Mouse (Mus musculus) neutrophil, adult 5-6 weeks (primary cell): ENCODE measurements around the gene Olfr1140. TPM values are rescaled to one million over a fixed set of nuclear protein-coding genes. Genes with fewer than 3 reads are reported as not detected.

Experiments used
- ATAC-seq: fragments of 151-379, 151-347 bp; 2 replicates; pipeline ENCODE4 v1.8.0; 2017; ENCODE audit warnings: mild to moderate bottlenecking, moderate TSS enrichment; ENCODE audit not compliant: insufficient number of reproducible peaks, poor library complexity, low FRiP score, severe bottlenecking; ENCODE audit errors: extremely low read depth
- total RNA-seq: library from RNA; stranded (forward); fragments of 200-1000 nt; gene quantifications from 2 replicates; pipeline ENCODE4 v1.2.3, GENCODE M21; 2017

The Olfr1140 gene
- total RNA-seq: not detected in 2 replicates

GRCm38 (mm10) chr2:87743452-87743851, at the start of gene Olfr1140:
Gene Olfr1140 (plus strand): TSS chr2:87743752.
- no peak for ATAC-seq

GRCm38 (mm10) chr2:87693847-87694246, 49.7 kb upstream of the Olfr1140 start, which contains the start of gene Olfr1136:
Gene Olfr1136 (minus strand): TSS chr2:87693947.
- no peak for ATAC-seq

DNA sequence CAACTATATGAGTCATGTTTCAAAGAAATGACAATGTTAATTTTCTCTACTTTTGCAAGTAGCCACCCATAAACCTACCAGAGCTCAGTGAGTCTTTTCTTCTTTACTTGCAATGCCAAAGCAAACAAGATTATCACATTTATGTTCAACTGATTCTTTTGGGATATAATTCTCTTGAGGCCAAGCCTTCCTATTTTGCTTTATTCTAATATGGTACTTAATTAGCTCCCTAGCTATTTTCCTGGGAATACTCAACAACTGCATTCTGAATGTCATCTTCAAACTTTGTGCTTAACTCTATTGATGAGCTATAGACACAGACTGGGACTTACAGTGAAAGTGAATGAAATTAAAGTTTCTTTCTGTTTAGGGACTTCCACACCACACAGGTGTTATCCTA, 30.5 kb upstream of the Olfr1140 start, which contains the start of gene Olfr1137:
TSS of gene Olfr1137 (minus strand) at position 101 of the 400 bp plus-strand sequence.
- no peak for ATAC-seq

DNA sequence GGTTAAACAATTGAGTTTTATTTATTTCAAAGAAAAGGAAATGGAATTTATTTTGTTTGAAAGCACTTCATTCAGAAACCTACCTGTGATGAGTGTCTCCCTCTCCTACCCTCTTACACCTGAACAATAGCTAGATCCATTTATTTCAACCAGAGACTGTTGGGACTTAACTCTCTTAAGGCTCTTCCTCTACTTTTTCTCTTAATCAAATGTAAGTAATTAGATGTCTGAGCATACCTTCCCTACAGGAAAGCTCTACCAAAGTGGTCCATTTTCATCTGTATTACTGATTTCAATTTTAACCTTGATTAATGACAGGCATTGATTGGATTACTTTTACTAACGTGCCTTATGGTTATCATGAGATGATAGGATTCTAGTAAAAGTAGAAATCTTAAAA, 3.7 kb upstream of the Olfr1140 start, which contains the start of gene Olfr1138:
TSS of gene Olfr1138 (minus strand) at position 101 of the 400 bp plus-strand sequence.
- no peak for ATAC-seq

DNA sequence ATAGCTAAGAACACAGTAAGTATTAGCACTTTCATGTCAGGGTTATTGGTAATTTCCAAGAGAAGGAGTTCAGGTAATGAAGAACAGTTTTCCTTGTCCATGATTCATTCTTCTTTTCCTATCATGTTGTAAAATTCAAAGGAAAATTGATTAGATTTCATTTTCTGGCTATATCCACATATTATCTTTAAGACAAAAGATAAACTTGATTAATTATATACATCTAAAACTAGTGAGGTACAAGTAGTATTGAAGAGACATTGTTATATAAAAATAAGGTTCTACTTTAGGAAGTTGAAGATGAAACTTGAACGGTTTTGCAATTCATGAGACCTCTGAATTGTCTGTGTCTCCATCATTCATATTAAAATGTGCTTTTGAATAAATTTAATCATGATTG, 10.3 kb downstream of the Olfr1140 start, which contains the start of gene Olfr1141:
TSS of gene Olfr1141 (minus strand) at position 101 of the 400 bp plus-strand sequence.
- ATAC-seq: no peak

GRCm38 (mm10) chr2:87776143-87776542, 32.6 kb downstream of the Olfr1140 start:
- no peak for ATAC-seq

GRCm38 (mm10) chr2:87779183-87779582, 35.6 kb downstream of the Olfr1140 start, which contains the start of gene Olfr152:
Gene Olfr152 (plus strand): TSS chr2:87779483.
- no peak for ATAC-seq

Other genes with a start within 250 kb of the Olfr1140 start
- gene Pramel7, start 246.7 kb upstream of the Olfr1140 start, total RNA-seq: not detected in 2 replicates
- not detected in 2 replicates for gene Pramel6, start 237.2 kb upstream of the Olfr1140 start, total RNA-seq
- gene Olfr153, start 212.0 kb upstream of the Olfr1140 start, total RNA-seq: not detected in 2 replicates
- not detected in 2 replicates for gene Olfr1128, start 198.2 kb upstream of the Olfr1140 start, total RNA-seq
- gene Olfr1129, start 169.8 kb upstream of the Olfr1140 start, total RNA-seq: not detected in 2 replicates
- gene Olfr1130, start 137.5 kb upstream of the Olfr1140 start, total RNA-seq: not detected in 2 replicates
- 0.49 TPM in 1 of 2 replicates, not detected in the other for gene Olfr1131, start 116.6 kb upstream of the Olfr1140 start, total RNA-seq
- 0.12 TPM in 1 of 2 replicates, not detected in the other for gene Olfr1132, start 106.2 kb upstream of the Olfr1140 start, total RNA-seq
- not detected in 2 replicates for gene Olfr1133, start 96.4 kb upstream of the Olfr1140 start, total RNA-seq
- gene Olfr1134, start 85.3 kb upstream of the Olfr1140 start, total RNA-seq: not detected in 2 replicates
- gene Olfr1135, start 70.1 kb upstream of the Olfr1140 start, total RNA-seq: not detected in 2 replicates
- not detected in 2 replicates for gene Olfr1136, start 49.8 kb upstream of the Olfr1140 start, total RNA-seq
- gene Olfr1137, start 30.6 kb upstream of the Olfr1140 start, total RNA-seq: not detected in 2 replicates
- gene Olfr1138, start 3.8 kb upstream of the Olfr1140 start, total RNA-seq: not detected in 2 replicates
- gene Olfr1141, start 10.2 kb downstream of the Olfr1140 start, total RNA-seq: not detected in 2 replicates
- not detected in 2 replicates for gene Olfr152, start 35.7 kb downstream of the Olfr1140 start, total RNA-seq
- not detected in 2 replicates for gene Olfr1143, start 56.8 kb downstream of the Olfr1140 start, total RNA-seq
- gene Olfr1145, start 66.1 kb downstream of the Olfr1140 start, total RNA-seq: not detected in 2 replicates
- gene Olfr1148, start 86.8 kb downstream of the Olfr1140 start, total RNA-seq: not detected in 2 replicates
- not detected in 2 replicates for gene Olfr1150-ps1, start 100.2 kb downstream of the Olfr1140 start, total RNA-seq
- not detected in 2 replicates for gene Olfr1151, start 112.1 kb downstream of the Olfr1140 start, total RNA-seq
- gene Olfr1152, start 122.7 kb downstream of the Olfr1140 start, total RNA-seq: not detected in 2 replicates
- gene Olfr1153, start 151.2 kb downstream of the Olfr1140 start, total RNA-seq: not detected in 2 replicates
- gene Olfr1154, start 161.4 kb downstream of the Olfr1140 start, total RNA-seq: not detected in 2 replicates
- gene Olfr1155, start 201.4 kb downstream of the Olfr1140 start, total RNA-seq: not detected in 2 replicates
- 0.12 TPM in 1 of 2 replicates, not detected in the other for gene Olfr1156, start 209.3 kb downstream of the Olfr1140 start, total RNA-seq
- gene Olfr1157, start 224.5 kb downstream of the Olfr1140 start, total RNA-seq: not detected in 2 replicates
- not detected in 2 replicates for gene Olfr74, start 230.9 kb downstream of the Olfr1140 start, total RNA-seq
- not detected in 2 replicates for gene Olfr1158, start 246.4 kb downstream of the Olfr1140 start, total RNA-seq